Mouse (Mus musculus): Measurements from ENCODE around the gene Slit3.

DNA sequence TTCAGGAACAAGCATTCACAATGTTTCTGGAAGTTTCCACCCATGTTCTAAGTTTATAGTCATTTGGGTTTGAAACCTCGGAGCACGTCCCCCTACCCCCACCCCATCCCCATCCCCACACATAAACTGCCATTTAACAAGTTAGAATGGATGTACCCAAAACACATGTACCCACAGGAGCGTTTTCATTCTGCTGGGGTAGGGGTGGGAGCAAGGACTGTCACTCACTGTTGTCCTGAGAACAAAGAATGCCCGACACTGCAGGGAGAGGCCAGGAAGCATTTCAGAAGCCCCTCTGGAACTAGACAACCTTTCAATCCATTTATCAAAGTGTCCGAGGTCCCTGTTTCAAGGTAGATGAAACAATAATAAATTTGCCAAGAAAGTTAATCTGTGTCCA, 383.0 kb downstream of the Slit3 start:
- TF ChIP-seq GATA1 (IDR thresholded peaks at IDR 0.05; ENCODE audit: borderline replicate concordance, low read length), result no peak
- TF ChIP-seq TAL1 (conservative IDR thresholded peaks at IDR 0.05; ENCODE audit: low read depth, low read length), result no peak
- no peak for TF ChIP-seq CTCF (IDR thresholded peaks at IDR 0.05; ENCODE audit: low read depth, low read length)
- TF ChIP-seq POLR2AphosphoS5 (IDR thresholded peaks at IDR 0.05; ENCODE audit: insufficient replicate concordance, low read depth, low read length), result no peak
- no peak for TF ChIP-seq GATA2 (IDR thresholded peaks at IDR 0.05; ENCODE audit: borderline replicate concordance, low read depth, low read length)

Measured in G1E (cell line).